Mouse (Mus musculus) ES-E14 (cell line): ENCODE data around the gene Zfp512.

Source experiments
- CHD2 ChIP-seq: IDR thresholded peaks from 2 replicates; pipeline ENCODE4 v1.6.1; 2014; ENCODE audit warnings: mild to moderate bottlenecking, low read depth, low read length, inconsistent platforms
- HCFC1 ChIP-seq: IDR thresholded peaks from 2 replicates; pipeline ENCODE4 v1.6.1; 2012; ENCODE audit warnings: low read length, inconsistent platforms, borderline replicate concordance; ENCODE audit not compliant: insufficient read depth
- MAFK ChIP-seq: IDR thresholded peaks from 2 replicates; pipeline ENCODE4 v1.6.1; 2014; ENCODE audit warnings: mild to moderate bottlenecking, low read depth, low read length, inconsistent platforms; ENCODE audit not compliant: insufficient read depth
- ZC3H11A ChIP-seq: IDR thresholded peaks from 2 replicates; pipeline ENCODE4 v1.6.1; 2012; ENCODE audit warnings: low read depth, mild to moderate bottlenecking, inconsistent platforms, low read length, borderline replicate concordance
- ZNF384 ChIP-seq: IDR thresholded peaks from 2 replicates; pipeline ENCODE4 v1.6.1; 2012; ENCODE audit warnings: low read depth, low read length, inconsistent platforms

- TF ChIP-seq MAFK (no peak), CHD2 (no peak), HCFC1 (no peak), ZNF384 (no peak), ZC3H11A (no peak)
These were observed 75.0 kb downstream of the Zfp512 start for GRCm38 (mm10) chr5:31527117-31527680.
